Mouse (Mus musculus): ENCODE data around the gene Rps17.

- TF ChIP-seq POLR2A (IDR thresholded peaks at IDR 0.05; ENCODE audit: low read depth, low read length) (no peak), CTCF (IDR thresholded peaks at IDR 0.05; ENCODE audit: extremely low read depth, insufficient read length, insufficient replicate concordance, low read depth, low read length) (no peak)
These were observed 33.9 kb downstream of the Rps17 start for GRCm38 (mm10) chr7:81311130-81311529.
